Mouse (Mus musculus): ENCODE measurements around the gene Rpl22. TPM values are rescaled to one million over a fixed set of nuclear protein-coding genes. Genes with fewer than 3 reads are reported as not detected.

Gene Rpl22
- total and polyA plus RNA-seq, 3 experiments: 1,590 to 1,966 (median 1,935) TPM

- dilution Hi-C loops (cut with MboI; ENCODE audit: extremely low pct_ligation_motif_present, extremely low pct_unique_long_range_greater_than_20kb, low sequenced_read_pairs): no loop called here
- TF ChIP-seq E2F4 (IDR thresholded peaks at IDR 0.05; ENCODE audit: insufficient replicate concordance, low read depth, low read length) (no peak), TBP (conservative IDR thresholded peaks at IDR 0.05; ENCODE audit: low read depth, low read length) (no peak), NRF1 (IDR thresholded peaks at IDR 0.05; ENCODE audit: low read depth, low read length) (no peak), MAZ (IDR thresholded peaks at IDR 0.05; ENCODE audit: low read depth, low read length) (no peak), JUND (conservative IDR thresholded peaks at IDR 0.05; ENCODE audit: low read depth, low read length) (no peak), HCFC1 (IDR thresholded peaks at IDR 0.05; ENCODE audit: low read depth, low read length) (no peak), BHLHE40 (IDR thresholded peaks at IDR 0.05; ENCODE audit: low read depth, low read length) (no peak), RCOR1 (conservative IDR thresholded peaks at IDR 0.05; ENCODE audit: low read depth, low read length) (no peak), ELF1 (IDR thresholded peaks at IDR 0.05; ENCODE audit: low read depth, low read length) (no peak), EP300 (IDR thresholded peaks at IDR 0.05; ENCODE audit: low read length) (no peak), MEF2A (IDR thresholded peaks at IDR 0.05; ENCODE audit: borderline replicate concordance, low read depth, low read length) (no peak), MAX (IDR thresholded peaks at IDR 0.05; ENCODE audit: low read length) (no peak), CHD1 (IDR thresholded peaks at IDR 0.05; ENCODE audit: low read depth, low read length) (no peak), CHD2 (IDR thresholded peaks at IDR 0.05; ENCODE audit: low read length) (no peak), UBTF (IDR thresholded peaks at IDR 0.05; ENCODE audit: low read depth, low read length) (no peak), TCF12 (IDR thresholded peaks at IDR 0.05; ENCODE audit: low read depth, low read length) (no peak)
Measured at GRCm38 (mm10) chr4:152353886-152354637, 28.5 kb downstream of the Rpl22 start.

GRCm38 (mm10) chr4:152355672-152356071 is 30.1 kb downstream of the Rpl22 start:
- Histone ChIP-seq H3K9me3 (replicated peaks; ENCODE audit: low read length) (no peaks in the 10 kb centered on the region), H3K9ac (ENCODE audit: insufficient read depth, low read depth) (no peak overlapping the region), H3K27me3 (replicated peaks) (peaks cover 3% of the 10 kb centered on the region), H3K79me2 (replicated peaks; ENCODE audit: control insufficient read depth, extremely low read depth, insufficient read depth, poor library complexity, severe bottlenecking) (no peaks in the 10 kb centered on the region), H3K27ac (ENCODE audit: insufficient read depth, low read depth) (no peak overlapping the region), H3K36me3 (replicated peaks in 1 of 2; ENCODE audit: control insufficient read depth in 1 of 2, insufficient read depth in 1 of 2, low read length in 1 of 2) (peaks cover 0 to 5% of the 10 kb centered on the region in 2 experiments), H3K4me3 (replicated peaks in 1 of 3; ENCODE audit: low read depth in 2 of 3, low read length in 2 of 3, poor library complexity in 1 of 3) (no peak overlapping the region), H3K4me2 (ENCODE audit: insufficient read depth, low read depth, poor library complexity, severe bottlenecking) (no peak overlapping the region), H3K4me1 (ENCODE audit: control insufficient read depth in 1 of 2, insufficient read depth in 2 of 2) (peaks cover 7 to 14% of the 10 kb centered on the region in 2 experiments)
- no peak for DNase-seq (ENCODE audit: extremely low read depth)
- no peak for TF ChIP-seq UBTF (IDR thresholded peaks at IDR 0.05; ENCODE audit: low read depth, low read length)
- TF ChIP-seq RAD21 (IDR thresholded peaks at IDR 0.05; ENCODE audit: low read depth, low read length): no peak
- TF ChIP-seq ZMIZ1 (IDR thresholded peaks at IDR 0.05; ENCODE audit: low read depth, low read length): no peak
- TF ChIP-seq SIN3A (IDR thresholded peaks at IDR 0.05; ENCODE audit: low read length): no peak
- no peak for TF ChIP-seq ZC3H11A (IDR thresholded peaks at IDR 0.05; ENCODE audit: low read depth, low read length)
- no peak for TF ChIP-seq E2F4 (IDR thresholded peaks at IDR 0.05; ENCODE audit: insufficient replicate concordance, low read depth, low read length)
- no peak for TF ChIP-seq MAX (IDR thresholded peaks at IDR 0.05; ENCODE audit: low read length)
- no peak for TF ChIP-seq USF2 (conservative IDR thresholded peaks at IDR 0.05; ENCODE audit: low read depth, low read length)
- no peak for TF ChIP-seq EP300 (IDR thresholded peaks at IDR 0.05; ENCODE audit: low read length)
- no peak for TF ChIP-seq MEF2A (IDR thresholded peaks at IDR 0.05; ENCODE audit: borderline replicate concordance, low read depth, low read length)
- no peak for TF ChIP-seq RCOR1 (conservative IDR thresholded peaks at IDR 0.05; ENCODE audit: low read depth, low read length)
- no peak for TF ChIP-seq HCFC1 (IDR thresholded peaks at IDR 0.05; ENCODE audit: low read depth, low read length)
- no peak for TF ChIP-seq POLR2AphosphoS2 (IDR thresholded peaks at IDR 0.05; ENCODE audit: low read depth, low read length)
- TF ChIP-seq ZNF384 (IDR thresholded peaks at IDR 0.05; ENCODE audit: low read depth, low read length): no peak
- no peak for TF ChIP-seq CHD1 (IDR thresholded peaks at IDR 0.05; ENCODE audit: low read depth, low read length)
- dilution Hi-C loops (cut with MboI; ENCODE audit: extremely low pct_ligation_motif_present, extremely low pct_unique_long_range_greater_than_20kb, low sequenced_read_pairs) (no loop called here), in situ Hi-C loops (cut with MboI; ENCODE audit: low pct_ligation_motif_present, low pct_unique_long_range_greater_than_20kb, low sequenced_read_pairs) (no loop called here)

More at GRCm38 (mm10) chr4:152353886-152354637, 28.5 kb downstream of the Rpl22 start:
- Histone ChIP-seq H3K9ac (ENCODE audit: insufficient read depth, low read depth) (no peak overlapping the region), H3K27ac (ENCODE audit: insufficient read depth, low read depth) (no peak overlapping the region), H3K4me3 (replicated peaks in 1 of 3; ENCODE audit: low read depth in 2 of 3, low read length in 2 of 3, poor library complexity in 1 of 3) (no peak overlapping the region), H3K79me2 (replicated peaks; ENCODE audit: control insufficient read depth, extremely low read depth, insufficient read depth, poor library complexity, severe bottlenecking) (no peaks in the 10 kb centered on the region), H3K9me3 (replicated peaks; ENCODE audit: low read length) (no peaks in the 10 kb centered on the region), H3K4me1 (ENCODE audit: control insufficient read depth in 1 of 2, insufficient read depth in 2 of 2) (peaks cover 13 to 18% of the 10 kb centered on the region in 2 experiments), H3K27me3 (replicated peaks) (peaks cover 5% of the 10 kb centered on the region), H3K4me2 (ENCODE audit: insufficient read depth, low read depth, poor library complexity, severe bottlenecking) (no peak overlapping the region), H3K36me3 (replicated peaks in 1 of 2; ENCODE audit: control insufficient read depth in 1 of 2, insufficient read depth in 1 of 2, low read length in 1 of 2) (peaks cover 0 to 2% of the 10 kb centered on the region in 2 experiments)
- in situ Hi-C loops (cut with MboI; ENCODE audit: low pct_ligation_motif_present, low pct_unique_long_range_greater_than_20kb, low sequenced_read_pairs): loop anchor here (5.0 kb wide), 1 partner anchor 63 kb away; no protein-coding TSS in a partner anchor
- DNase-seq (ENCODE audit: extremely low read depth): no peak
